Mouse (Mus musculus): ENCODE results near the gene Cog2.

Cog2 gene

GRCm38 (mm10) chr8:124516525-124516924, 4.0 kb upstream of the Cog2 start:
- DNase-seq (ENCODE audit: low spot score in 2 of 2): no peak

- DNase-seq (ENCODE audit: low spot score in 2 of 2): no peak
Measured at GRCm38 (mm10) chr8:124517142-124517541, 3.4 kb upstream of the Cog2 start.

DNA sequence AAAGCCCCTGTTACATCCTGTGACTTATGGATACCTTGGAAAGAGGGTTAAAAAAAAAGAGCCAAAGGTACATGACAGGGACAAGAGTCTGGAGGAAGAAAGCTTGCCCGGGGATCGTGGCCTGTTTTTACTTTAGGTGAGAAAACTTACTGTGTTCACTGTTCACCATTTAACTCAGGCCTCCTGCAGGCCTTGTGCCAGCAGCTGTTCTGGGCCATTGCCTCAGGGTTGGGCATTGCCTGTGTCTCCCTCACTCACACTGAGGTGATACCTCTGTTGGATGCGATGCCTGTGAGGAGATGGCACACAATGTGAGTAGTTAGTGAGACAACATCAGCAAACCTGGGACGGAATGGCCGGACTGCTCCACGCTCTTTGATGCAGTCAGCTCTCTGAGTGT, 1.4 kb downstream of the Cog2 start:
- DNase-seq (ENCODE audit: low spot score in 2 of 2): no peak

DNA sequence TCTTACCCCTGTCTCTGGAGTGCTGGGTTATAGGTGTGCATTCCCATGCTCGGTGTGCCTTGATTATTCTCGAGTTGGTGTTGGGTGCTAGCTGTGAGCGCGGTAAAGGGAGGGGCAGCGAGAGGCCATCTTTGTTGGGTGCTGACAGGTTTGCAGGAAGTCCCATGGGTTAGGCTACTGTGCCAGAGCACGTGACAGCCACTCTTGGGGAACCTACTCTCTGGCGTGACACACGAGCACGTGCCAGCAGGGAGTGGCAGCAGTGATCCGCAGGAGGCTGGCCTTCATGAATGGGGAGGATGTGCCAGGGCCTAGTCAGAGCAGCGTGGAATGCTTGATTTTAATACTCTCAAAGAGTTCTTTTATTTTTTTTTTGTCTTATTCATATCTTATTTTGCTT, 5.7 kb downstream of the Cog2 start:
- no peak for DNase-seq (ENCODE audit: low spot score in 2 of 2)

- no peak for DNase-seq (ENCODE audit: low spot score in 2 of 2)
Measured at GRCm38 (mm10) chr8:124530076-124530475, 9.5 kb downstream of the Cog2 start.

DNA sequence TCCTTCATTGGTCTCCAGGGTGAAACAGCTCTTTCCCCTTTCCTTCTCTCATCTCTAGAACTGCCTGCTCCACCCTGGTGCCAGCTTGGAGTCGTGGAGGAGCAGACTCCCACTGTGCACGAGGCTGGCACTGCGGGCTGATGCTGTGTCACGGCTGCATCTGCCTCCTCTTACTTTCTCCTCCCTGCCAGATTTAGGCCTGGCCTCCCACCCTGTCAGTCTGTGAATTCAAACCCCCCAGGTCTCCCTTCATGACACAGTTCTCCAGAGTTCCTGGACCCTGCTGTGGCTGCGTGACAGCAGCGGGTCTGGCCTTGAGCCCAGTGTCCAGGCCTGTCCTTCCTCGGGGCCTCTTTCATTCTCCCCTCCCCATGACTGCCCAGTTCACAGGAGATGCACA, 10.0 kb downstream of the Cog2 start:
- DNase-seq (ENCODE audit: low spot score in 2 of 2): no peak

- no peak for DNase-seq (ENCODE audit: low spot score in 2 of 2)
Measured at GRCm38 (mm10) chr8:124530996-124531395, 10.4 kb downstream of the Cog2 start.

- DNase-seq (ENCODE audit: low spot score in 2 of 2): no peak
Measured at GRCm38 (mm10) chr8:124532626-124533025, 12.1 kb downstream of the Cog2 start.

DNA sequence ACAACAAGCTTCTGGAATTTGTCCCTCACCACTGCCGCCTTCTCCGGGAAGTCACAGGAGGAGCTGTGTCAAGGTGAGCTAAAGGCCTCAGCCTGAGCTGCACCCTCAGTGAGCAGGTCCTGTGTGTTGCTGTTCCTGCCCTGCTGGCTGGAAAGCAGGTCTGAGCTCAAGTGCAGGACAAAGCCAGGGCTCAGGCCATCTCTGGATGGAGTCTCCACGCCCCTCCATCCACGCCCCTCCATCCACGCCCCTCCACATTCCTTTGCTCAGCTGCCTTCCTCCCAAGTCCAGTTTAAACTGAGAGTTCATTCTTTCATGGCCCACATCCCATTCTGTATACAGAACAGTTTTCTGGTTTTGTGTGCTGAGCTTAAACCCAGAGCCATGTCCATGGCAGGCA, 14.9 kb downstream of the Cog2 start:
- no peak for DNase-seq (ENCODE audit: low spot score in 2 of 2)

GRCm38 (mm10) chr8:124540906-124541305, 20.3 kb downstream of the Cog2 start:
- DNase-seq (ENCODE audit: low spot score in 2 of 2): no peak

DNA sequence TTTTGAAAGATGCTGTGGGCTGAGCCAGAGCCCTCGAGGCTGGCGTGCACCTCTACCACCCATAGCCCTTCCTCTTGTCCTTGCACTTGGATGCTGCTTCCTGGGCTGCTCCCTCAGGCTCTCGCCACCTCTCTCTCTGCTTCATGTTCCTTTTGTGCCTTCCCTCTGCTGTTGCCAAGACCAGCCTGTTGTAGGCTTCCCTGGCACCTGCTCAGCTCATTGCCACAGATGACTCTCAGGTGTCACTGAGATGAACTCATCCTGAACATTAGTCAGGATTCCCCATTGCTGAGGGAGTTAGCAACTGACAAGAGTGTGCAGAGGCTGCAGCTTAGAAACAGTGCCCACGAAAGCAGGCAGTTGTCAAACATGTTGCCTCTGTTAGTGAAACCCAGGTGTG, 21.4 kb downstream of the Cog2 start:
- DNase-seq (ENCODE audit: low spot score in 2 of 2): no peak

- DNase-seq (ENCODE audit: low spot score in 2 of 2): no peak
Measured at GRCm38 (mm10) chr8:124543272-124543671, 22.7 kb downstream of the Cog2 start.

- DNase-seq (ENCODE audit: low spot score in 2 of 2): no peak
Measured at GRCm38 (mm10) chr8:124546371-124546770, 25.8 kb downstream of the Cog2 start.

DNA sequence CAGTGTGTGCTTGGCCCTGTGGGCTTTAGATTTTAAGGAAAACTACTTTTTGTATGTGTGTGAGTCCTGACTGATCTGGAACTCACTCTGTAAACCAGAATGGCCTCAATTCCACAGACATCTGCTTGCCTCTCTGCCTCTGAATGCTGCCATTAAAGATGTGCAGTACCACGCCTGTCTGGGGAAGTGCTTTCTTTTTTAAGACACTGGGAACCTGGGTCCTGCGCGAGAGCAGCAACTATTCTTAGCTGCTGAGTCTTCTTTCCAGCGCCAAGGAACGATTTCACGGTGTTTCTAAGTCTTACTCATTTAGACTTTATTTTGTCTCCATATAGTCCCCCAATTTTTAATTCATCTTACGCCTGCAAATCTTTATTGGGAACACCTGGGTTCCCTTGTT, 26.2 kb downstream of the Cog2 start:
- DNase-seq (ENCODE audit: low spot score in 2 of 2): no peak

DNA sequence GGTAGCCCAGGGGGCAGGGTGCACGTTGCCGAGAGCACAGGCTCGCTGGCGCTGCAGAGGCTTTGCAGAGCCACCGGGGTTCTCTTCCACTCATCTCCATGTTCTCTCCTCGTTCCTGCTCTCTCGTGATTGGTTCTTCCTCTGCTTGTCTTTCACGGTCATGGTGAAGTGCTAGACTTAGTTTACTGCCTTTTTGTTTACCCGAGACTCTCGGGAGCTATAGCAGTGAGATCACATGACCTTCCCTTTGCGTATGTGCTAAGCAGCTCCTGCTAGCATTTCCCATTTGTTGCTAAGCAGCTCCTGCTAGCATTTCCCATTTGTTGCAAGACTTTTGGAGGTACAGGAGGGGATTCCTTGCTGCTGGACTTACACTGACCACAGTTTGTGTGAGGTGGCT, 26.7 kb downstream of the Cog2 start:
- DNase-seq (ENCODE audit: low spot score in 2 of 2): no peak

GRCm38 (mm10) chr8:124548187-124548586, 27.6 kb downstream of the Cog2 start:
- DNase-seq (ENCODE audit: low spot score in 2 of 2): no peak

GRCm38 (mm10) chr8:124551011-124551661, 30.6 kb downstream of the Cog2 start:
- no peak for DNase-seq (ENCODE audit: low spot score in 2 of 2)

- no peak for DNase-seq (ENCODE audit: low spot score in 2 of 2)
Measured at GRCm38 (mm10) chr8:124555113-124555750, 34.7 kb downstream of the Cog2 start.

DNA sequence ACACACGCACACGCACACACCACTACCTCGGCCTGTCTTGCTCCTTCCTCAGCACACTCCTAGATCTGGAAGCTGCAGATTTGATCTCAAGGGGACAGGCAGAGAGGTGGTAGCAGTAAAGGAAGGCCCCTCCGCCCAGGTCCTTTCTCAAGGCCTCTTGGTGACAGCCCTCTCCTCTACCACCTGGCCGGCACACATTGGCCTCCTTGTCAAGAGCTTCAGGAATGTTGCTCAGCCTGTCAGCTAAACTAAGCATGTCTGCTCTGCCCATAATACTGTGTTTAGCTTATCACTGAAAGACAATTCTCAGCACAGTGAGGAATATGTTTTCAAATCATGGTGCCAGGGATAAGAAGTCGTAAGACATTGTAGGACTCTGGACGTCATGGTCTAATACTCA, 35.6 kb downstream of the Cog2 start:
- DNase-seq (ENCODE audit: low spot score in 2 of 2): no peak

DNA sequence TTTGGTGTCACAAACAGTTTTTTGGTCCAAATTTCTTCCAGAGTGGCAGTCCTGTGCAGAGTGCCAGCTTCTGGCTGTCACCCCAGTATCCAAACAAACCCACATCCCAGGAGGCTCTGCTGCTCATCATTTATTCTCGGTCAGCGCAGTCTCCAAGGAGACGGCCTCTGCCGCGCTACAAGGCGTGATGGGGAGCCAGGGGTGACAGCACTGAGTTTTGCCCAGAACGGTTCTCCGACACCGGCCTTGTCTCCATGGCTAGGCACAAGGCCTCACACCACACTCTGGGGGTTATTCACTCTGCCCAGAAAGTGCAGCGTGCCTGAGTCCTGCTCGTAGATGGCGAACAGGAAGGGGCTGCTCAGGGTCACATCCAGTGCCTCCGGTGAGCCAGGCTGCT, 36.1 kb downstream of the Cog2 start:
- DNase-seq (ENCODE audit: low spot score in 2 of 2): no peak

DNA sequence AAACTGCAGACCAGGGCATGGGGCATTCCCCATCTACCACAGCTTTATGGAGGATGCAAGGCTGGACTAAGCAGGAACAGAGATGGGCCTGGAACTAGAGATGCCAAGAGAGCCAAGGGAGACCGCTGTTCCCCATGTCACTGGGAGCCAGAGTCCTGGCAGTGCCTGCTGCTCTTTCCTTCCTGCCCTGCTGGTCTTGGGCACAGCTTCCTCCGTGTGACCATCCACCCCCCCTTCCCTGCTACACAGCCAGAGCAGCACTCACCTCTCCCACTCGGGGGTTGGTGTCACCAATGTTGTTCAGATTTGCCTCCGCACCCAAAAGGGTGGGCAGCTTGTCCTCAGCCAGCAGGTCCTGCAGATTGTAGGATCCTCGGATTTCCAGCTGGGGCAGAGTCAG, 36.9 kb downstream of the Cog2 start:
- no peak for DNase-seq (ENCODE audit: low spot score in 2 of 2)

GRCm38 (mm10) chr8:124567126-124567525, 46.6 kb downstream of the Cog2 start:
- no peak for DNase-seq (ENCODE audit: low spot score in 2 of 2)

DNA sequence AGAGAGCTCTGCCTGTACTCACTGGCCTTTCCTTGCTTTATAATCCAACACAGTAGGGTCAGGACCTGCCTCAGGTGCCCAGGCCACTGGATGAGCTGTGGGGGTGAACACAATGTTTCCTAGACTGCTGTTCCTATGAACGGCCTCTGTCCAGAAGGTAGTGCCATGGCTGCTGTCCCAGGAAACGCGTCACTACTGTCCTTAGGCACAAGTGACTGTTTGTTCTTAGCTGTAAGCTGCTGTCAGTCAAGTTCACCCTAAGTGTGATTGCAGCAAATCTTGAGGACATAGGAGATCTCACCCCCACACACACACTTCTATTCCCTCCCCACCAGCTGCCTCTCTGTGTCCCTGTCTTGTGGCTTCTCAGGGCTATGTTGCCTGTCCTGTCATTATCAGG, 47.0 kb downstream of the Cog2 start:
- no peak for DNase-seq (ENCODE audit: low spot score in 2 of 2)

GRCm38 (mm10) chr8:124569100-124569499, 48.5 kb downstream of the Cog2 start:
- DNase-seq (ENCODE audit: low spot score in 2 of 2): no peak
